Mouse (Mus musculus) brain, embryonic 14.5 days (tissue): Measurements from ENCODE around the gene Nfam1.

Experiments
- CTCF ChIP-seq: fragments of 200-500 bp; IDR thresholded peaks from 2 replicates; pipeline ENCODE4 v1.5.1; 2012; ENCODE audit warnings: inconsistent platforms, mild to moderate bottlenecking, moderate library complexity, borderline replicate concordance; ENCODE audit not compliant: insufficient read depth, insufficient read length; ENCODE audit errors: extremely low read depth
- POLR2A ChIP-seq: fragments of 200-500 bp; IDR thresholded peaks from 2 replicates; pipeline ENCODE4 v1.6.1; 2012; ENCODE audit warnings: mild to moderate bottlenecking, inconsistent platforms, borderline replicate concordance; ENCODE audit not compliant: poor library complexity, insufficient read depth, insufficient read length, severe bottlenecking; ENCODE audit errors: extremely low read depth

DNA sequence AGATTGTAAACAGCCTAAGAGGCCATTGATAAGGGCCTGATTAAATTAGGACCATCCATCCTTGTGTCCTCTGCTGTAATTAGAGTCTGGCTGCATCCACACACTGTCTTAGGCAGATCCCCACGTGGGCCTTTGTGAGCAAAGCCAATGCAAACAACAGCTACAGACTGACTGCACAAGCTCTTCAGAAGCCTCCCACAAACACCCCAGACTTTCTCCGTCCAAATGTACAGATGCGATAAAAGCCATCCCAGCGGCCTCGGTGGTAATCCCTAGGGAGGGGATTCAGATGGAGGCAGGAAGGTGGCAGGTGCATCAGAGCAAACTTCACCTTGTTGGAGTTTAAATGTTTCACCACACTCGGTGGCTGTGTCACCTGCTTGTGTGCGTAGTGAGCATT, 37.9 kb downstream of the Nfam1 start:
- TF ChIP-seq POLR2A (no peak), CTCF (no peak)
